Mouse (Mus musculus): Measurements from ENCODE around the gene Fsd1. TPM values are rescaled to one million over a fixed set of nuclear protein-coding genes. Genes with fewer than 3 reads are reported as not detected.

The Fsd1 gene
- polyA plus RNA-seq, 1 experiment from 2014 or later, result 66.5 TPM

DNA sequence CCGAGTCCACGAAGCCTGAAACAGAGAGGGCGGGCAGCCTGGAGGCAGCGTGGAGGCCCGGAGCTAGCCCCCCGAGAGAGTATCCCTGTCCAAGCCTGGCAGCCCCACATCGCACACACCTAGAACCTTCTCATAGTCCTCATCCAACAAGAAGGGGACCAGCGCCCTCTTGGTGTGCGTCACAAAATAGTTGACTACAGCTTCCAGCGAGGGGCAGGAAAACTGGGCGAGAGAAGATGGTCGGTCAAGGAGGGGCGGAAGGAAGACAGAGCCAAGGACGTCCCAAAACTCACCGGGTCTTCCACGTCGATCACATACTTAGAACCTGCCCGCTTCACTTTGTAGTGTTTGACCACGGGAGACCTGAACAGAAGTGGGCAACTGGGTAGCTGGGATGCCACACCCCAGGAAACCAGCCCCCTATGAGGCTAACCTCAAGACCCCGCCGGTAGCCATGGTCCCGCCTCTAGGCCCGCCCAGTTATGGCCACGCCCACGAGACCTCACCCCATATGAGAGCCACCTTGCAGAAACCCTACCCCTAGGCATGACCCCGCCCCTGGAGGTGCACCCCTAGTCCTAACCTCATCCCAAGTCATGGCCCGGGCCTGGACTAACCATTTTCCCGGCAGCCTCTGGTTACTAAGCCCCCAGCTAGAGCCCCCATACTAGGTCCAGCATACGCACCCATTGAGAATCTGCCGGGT lies 13.6 kb downstream of the Fsd1 start:
- Histone ChIP-seq H3K4me2 (replicated peaks; ENCODE audit: low read depth, low read length) (no peak overlapping the region; the same call in 1 of the 2 replicates), H3K4me3 (ENCODE audit: low read depth, low read length) (no peak overlapping the region; the same call in 1 of the 2 replicates)

DNA sequence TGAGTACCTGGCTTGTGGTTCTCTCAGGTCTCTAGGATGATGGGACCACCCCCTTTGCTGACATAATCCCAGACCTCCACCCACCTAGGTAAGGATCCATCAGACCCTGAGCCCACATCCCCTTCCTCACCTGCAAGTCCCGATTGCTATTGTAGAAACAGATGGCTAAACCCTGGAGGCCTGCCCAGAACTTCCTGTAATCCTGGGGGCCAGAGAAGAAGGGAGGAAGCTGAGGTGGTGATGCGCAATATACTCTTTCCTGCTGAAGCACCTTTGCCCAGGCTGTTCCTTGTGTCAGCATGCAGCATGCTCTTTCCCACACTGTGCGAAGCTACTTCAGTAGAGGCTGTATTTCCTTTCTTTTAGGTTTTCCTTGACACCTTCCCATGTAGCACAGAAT lies 16.7 kb downstream of the Fsd1 start:
- WGBS, result 87% methylated on average over 3 of the region's 3 CpGs
- no peaks in the 10 kb centered on the region for H3K4me1 ChIP-seq (replicated peaks; ENCODE audit: control insufficient read depth, insufficient read depth, low read length)
- H3K9ac ChIP-seq (ENCODE audit: low read depth, low read length), result no peak overlapping the region
- H3K4me3 ChIP-seq (ENCODE audit: low read depth, low read length), result no peak overlapping the region
- no peak for ATAC-seq (ENCODE audit: low FRiP score)
- H3K27me3 ChIP-seq (ENCODE audit: control insufficient read depth, insufficient read depth, low read length), result 0 out of 2 replicates have a peak, but pooled peaks cover 2% of the 10 kb centered on the region
- no peaks in the 10 kb centered on the region for H3K9me3 ChIP-seq (ENCODE audit: control insufficient read depth, low read length)
- H3K27ac ChIP-seq (ENCODE audit: low read depth, low read length), result no peak overlapping the region
- no peak for DNase-seq (ENCODE audit: low spot score)
- H3K4me2 ChIP-seq (replicated peaks; ENCODE audit: low read depth, low read length), result no peak overlapping the region
- H3K36me3 ChIP-seq (ENCODE audit: control insufficient read depth, insufficient read depth, low read length), result no peaks in the 10 kb centered on the region

More for the DNA sequence above, 13.6 kb downstream of the Fsd1 start:
- Histone ChIP-seq H3K36me3 (ENCODE audit: control insufficient read depth, insufficient read depth, low read length) (no peaks in the 10 kb centered on the region), H3K4me1 (replicated peaks; ENCODE audit: control insufficient read depth, insufficient read depth, low read length) (no peaks in the 10 kb centered on the region), H3K9ac (ENCODE audit: low read depth, low read length) (no peak overlapping the region), H3K27ac (ENCODE audit: low read depth, low read length) (no peak overlapping the region), H3K27me3 (ENCODE audit: control insufficient read depth, insufficient read depth, low read length) (0 out of 2 replicates have a peak, but pooled peaks cover 2% of the 10 kb centered on the region), H3K9me3 (ENCODE audit: control insufficient read depth, low read length) (no peaks in the 10 kb centered on the region)
- DNase-seq (ENCODE audit: low spot score), result no peak
- peak; percentile 31 for ATAC-seq (ENCODE audit: low FRiP score)
- 6% methylated on average over 30 of the region's 30 CpGs for WGBS

DNA sequence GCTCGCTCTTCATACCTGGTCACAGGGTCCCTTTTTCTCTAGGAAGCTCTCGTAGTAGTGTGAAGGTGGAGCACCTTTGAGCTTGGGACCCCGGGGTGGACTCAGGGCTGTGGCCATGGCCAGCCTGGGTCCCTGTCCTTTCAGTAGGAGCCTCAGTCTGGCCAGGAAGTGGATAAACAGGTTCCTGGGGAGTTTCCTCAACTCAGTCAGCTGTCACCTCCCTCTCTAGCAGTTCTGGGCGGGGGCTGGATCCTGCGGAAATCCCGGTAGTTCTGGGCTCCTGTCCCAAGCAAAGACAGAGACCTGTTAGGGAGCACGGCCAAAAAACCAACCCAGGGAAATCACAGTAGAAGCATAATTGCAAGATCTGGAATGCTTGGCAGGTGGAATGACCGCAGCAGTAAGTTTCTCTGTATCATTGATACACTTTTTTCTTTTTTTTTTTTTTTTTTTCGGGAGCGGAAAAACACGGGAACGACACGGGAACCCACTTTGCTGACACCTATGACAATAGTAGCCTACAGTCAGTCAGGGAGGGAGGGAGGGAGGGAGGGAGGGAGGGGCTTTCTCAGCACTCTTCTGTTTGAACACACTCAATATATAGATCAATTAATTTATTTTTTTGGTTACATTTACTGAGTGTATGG lies 19.2 kb downstream of the Fsd1 start, which contains the start of the genes Stap2 and Mpnd:
TSS of gene Stap2 (minus strand) at position 170 of the 647 bp plus-strand sequence.
TSS of gene Mpnd (plus strand) at position 297 of the 647 bp plus-strand sequence.
- Histone ChIP-seq H3K9me3 (ENCODE audit: control insufficient read depth, low read length) (no peaks in the 10 kb centered on the region), H3K27me3 (ENCODE audit: control insufficient read depth, insufficient read depth, low read length) (0 out of 2 replicates have a peak, but pooled peaks cover 2% of the 10 kb centered on the region), H3K4me2 (replicated peaks; ENCODE audit: low read depth, low read length) (no peak within 1 kb of the TSS), H3K4me1 (replicated peaks; ENCODE audit: control insufficient read depth, insufficient read depth, low read length) (peaks cover 6% of the 10 kb centered on the region; the same call in 1 of the 2 replicates), H3K36me3 (ENCODE audit: control insufficient read depth, insufficient read depth, low read length) (no peaks in the 10 kb centered on the region), H3K27ac (ENCODE audit: low read depth, low read length) (no peak within 1 kb of the TSS), H3K9ac (ENCODE audit: low read depth, low read length) (no peak within 1 kb of the TSS), H3K4me3 (ENCODE audit: low read depth, low read length) (no peak within 1 kb of the TSS)
- 53% methylated on average over 13 of the region's 13 CpGs for WGBS
- no peak for ATAC-seq (ENCODE audit: low FRiP score)
- DNase-seq (ENCODE audit: low spot score), result peak; percentile 87

DNA sequence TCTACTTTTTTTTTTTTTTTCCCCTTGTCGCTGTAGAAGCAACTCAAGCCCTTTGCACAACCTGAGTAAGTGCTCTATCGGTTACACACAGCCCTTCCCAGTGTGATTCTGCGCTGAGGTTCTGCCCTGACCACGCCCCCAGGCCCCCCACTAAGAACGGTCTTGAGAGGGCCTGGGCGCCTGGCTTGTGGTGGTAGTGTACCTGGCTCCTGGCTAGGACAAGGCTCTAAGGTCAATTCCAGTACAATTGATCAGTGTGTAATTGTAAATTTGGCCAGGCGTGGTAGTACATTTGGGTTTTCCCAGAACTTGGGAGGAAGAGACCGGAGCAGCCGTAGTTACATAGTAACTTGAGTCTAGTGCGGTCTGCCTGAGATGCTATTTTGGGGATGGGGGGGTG lies 20.6 kb downstream of the Fsd1 start:
- Histone ChIP-seq H3K4me1 (replicated peaks; ENCODE audit: control insufficient read depth, insufficient read depth, low read length) (peaks cover 8% of the 10 kb centered on the region; the same call in 1 of the 2 replicates), H3K4me2 (replicated peaks; ENCODE audit: low read depth, low read length) (no peak overlapping the region), H3K9me3 (ENCODE audit: control insufficient read depth, low read length) (no peaks in the 10 kb centered on the region), H3K4me3 (ENCODE audit: low read depth, low read length) (no peak overlapping the region), H3K36me3 (ENCODE audit: control insufficient read depth, insufficient read depth, low read length) (no peaks in the 10 kb centered on the region), H3K9ac (ENCODE audit: low read depth, low read length) (no peak overlapping the region), H3K27me3 (ENCODE audit: control insufficient read depth, insufficient read depth, low read length) (no peaks in the 10 kb centered on the region), H3K27ac (ENCODE audit: low read depth, low read length) (no peak overlapping the region)
- no peak for DNase-seq (ENCODE audit: low spot score)
- ATAC-seq (ENCODE audit: low FRiP score), result no peak
- 46% methylated on average over 10 of the region's 10 CpGs for WGBS

DNA sequence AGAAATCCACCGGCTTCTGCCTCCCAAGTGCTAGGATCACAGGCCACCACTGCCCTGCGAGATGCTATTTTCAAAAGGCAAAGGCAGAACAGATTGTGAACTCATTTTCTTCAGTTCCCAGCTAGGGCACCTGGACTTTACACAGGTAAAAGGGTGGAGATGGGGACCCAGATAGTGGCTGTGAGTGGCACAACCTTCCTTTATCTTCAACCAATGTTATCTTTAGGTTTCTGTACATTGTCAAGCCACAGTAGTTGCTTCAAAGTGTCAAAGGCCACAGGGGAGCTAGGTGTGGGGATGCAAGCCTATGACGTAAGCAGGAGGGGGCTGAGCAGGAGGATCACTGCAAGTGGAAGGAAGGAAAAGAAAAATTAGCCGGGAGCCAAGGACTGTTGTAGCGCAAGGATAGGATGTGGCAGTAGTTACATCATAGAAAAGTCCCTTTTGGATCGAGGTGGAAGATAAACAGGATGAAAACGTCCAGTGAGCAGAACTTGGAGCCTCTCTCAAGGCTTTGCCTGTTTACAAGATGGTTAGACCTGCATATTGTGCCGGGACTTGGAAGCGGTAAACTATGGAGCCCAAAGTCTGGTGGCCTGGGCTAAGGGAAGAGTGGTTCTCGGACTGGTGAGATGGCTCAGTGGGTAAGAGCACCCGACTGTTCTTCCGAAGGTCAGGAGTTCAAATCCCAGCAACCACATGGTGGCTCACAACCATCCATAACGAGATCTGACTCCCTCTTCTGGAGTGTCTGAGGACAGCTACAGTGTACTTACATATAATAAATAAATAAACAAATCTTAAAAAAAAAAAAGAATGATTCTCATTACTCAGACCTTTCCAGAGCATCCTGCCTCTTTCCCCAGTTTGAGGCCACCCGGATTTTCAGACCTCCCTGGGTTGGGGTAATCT lies 21.4 kb downstream of the Fsd1 start:
- Histone ChIP-seq H3K4me3 (ENCODE audit: low read depth, low read length) (peak overlapping the region; percentile 77), H3K36me3 (ENCODE audit: control insufficient read depth, insufficient read depth, low read length) (no peaks in the 10 kb centered on the region), H3K27me3 (ENCODE audit: control insufficient read depth, insufficient read depth, low read length) (no peaks in the 10 kb centered on the region), H3K4me2 (replicated peaks; ENCODE audit: low read depth, low read length) (peak overlapping the region; percentile 94), H3K9ac (ENCODE audit: low read depth, low read length) (peak overlapping the region; percentile 3; the same call in 1 of the 2 replicates), H3K4me1 (replicated peaks; ENCODE audit: control insufficient read depth, insufficient read depth, low read length) (peaks cover 8% of the 10 kb centered on the region; the same call in 1 of the 2 replicates), H3K9me3 (ENCODE audit: control insufficient read depth, low read length) (no peaks in the 10 kb centered on the region), H3K27ac (ENCODE audit: low read depth, low read length) (peak overlapping the region; percentile 97)
- DNase-seq (ENCODE audit: low spot score), result peak; percentile 53
- 35% methylated on average over 13 of the region's 14 CpGs for WGBS
- peak; percentile 23; the same call in 1 of the 2 replicates for ATAC-seq (ENCODE audit: low FRiP score)

DNA sequence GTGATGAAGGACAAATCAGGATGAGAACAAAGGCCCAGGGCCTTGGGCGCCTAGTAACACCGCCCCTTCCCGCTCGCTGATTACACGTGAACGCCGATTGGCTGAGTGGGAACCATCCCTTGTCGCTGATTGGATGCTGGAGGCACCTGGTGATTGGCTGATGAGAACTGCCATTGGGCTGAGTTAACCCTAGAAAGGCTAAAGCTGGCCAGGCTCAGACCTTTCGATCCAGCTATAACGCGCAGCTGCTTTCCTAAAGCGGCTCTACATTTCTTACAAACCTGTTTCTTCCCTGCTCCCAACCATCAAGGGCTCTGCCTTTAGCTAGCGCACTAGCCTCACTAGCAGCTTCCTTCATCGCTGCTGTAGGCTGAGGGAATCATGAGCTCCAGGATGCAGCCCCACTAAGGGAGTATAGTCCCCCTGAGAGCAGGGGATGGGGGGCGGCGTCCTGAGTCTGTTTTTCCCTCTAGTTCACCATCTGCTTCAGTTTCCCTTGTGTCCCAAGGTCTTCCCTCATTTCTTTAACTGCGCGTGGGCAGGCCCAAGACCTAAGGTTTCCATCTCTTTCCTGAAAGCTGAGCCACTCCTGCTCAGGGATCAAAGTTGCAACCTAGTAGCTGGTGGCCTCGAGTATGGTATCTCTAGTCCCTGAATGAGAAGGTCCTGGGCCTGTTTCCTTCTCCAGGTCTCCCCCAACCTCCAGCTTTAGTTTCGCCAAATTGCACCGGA lies 22.2 kb downstream of the Fsd1 start:
- H3K4me1 ChIP-seq (replicated peaks; ENCODE audit: control insufficient read depth, insufficient read depth, low read length), result peaks cover 8% of the 10 kb centered on the region; the same call in 1 of the 2 replicates
- H3K27me3 ChIP-seq (ENCODE audit: control insufficient read depth, insufficient read depth, low read length), result no peaks in the 10 kb centered on the region
- ATAC-seq (ENCODE audit: low FRiP score) (peak; percentile 94), DNase-seq (ENCODE audit: low spot score) (peak; percentile 95)
- H3K9ac ChIP-seq (ENCODE audit: low read depth, low read length), result peak overlapping the region; percentile 71
- WGBS, result 0% methylated on average over 21 of the region's 21 CpGs
- peak overlapping the region; percentile 94 for H3K4me2 ChIP-seq (replicated peaks; ENCODE audit: low read depth, low read length)
- no peaks in the 10 kb centered on the region for H3K9me3 ChIP-seq (ENCODE audit: control insufficient read depth, low read length)
- H3K27ac ChIP-seq (ENCODE audit: low read depth, low read length), result peak overlapping the region; percentile 97
- no peaks in the 10 kb centered on the region for H3K36me3 ChIP-seq (ENCODE audit: control insufficient read depth, insufficient read depth, low read length)
- H3K4me3 ChIP-seq (ENCODE audit: low read depth, low read length), result peak overlapping the region; percentile 77

DNA sequence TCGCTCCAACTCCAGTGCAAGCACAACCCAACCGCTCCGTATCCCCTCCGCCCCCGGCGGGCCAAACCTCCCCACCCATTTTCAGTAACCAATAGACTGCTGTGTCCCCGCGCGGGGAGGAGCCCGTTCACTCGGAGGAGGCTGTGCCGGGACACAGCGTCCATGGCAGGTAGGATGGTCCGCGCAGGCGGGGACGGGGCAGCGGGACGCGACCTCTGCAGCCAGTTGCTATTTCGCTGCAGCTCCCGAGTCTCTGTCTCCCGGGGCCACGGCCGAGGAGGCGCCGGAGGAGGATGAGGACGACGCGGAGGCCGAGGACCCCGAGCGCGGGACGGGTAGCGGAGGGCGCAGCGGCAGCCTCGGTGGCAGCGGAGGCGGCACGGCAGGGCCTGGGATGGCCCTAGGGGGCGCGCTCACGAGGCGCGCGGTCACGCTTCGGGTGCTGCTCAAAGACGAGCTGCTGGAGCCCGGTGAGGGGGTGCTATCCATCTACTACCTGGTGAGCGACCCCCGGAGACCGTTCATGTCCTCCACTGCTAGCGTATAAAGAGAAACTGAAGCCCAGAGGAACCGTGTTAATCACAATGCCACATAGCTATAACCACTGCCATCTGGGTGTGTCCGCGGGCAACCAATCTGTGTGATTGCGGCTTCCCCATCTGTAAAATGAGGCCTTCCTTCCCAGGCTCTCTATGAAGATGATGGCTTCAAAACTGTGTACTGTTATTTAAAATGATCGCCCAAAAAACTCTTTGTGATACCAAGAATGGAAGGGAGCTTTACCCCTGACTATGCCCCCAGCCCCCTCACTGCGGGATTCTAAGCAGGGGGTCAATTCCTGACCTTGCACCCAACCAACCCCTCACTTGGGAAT lies 23.0 kb downstream of the Fsd1 start:
- no peaks in the 10 kb centered on the region for H3K36me3 ChIP-seq (ENCODE audit: control insufficient read depth, insufficient read depth, low read length)
- H3K27ac ChIP-seq (ENCODE audit: low read depth, low read length), result peak overlapping the region; percentile 97
- H3K9me3 ChIP-seq (ENCODE audit: control insufficient read depth, low read length), result no peaks in the 10 kb centered on the region
- H3K4me3 ChIP-seq (ENCODE audit: low read depth, low read length), result peak overlapping the region; percentile 77
- DNase-seq (ENCODE audit: low spot score) (peak; percentile 88), ATAC-seq (ENCODE audit: low FRiP score) (peak; percentile 91)
- peak overlapping the region; percentile 87 for H3K9ac ChIP-seq (ENCODE audit: low read depth, low read length)
- peak overlapping the region; percentile 94 for H3K4me2 ChIP-seq (replicated peaks; ENCODE audit: low read depth, low read length)
- WGBS, result 2% methylated on average over 58 of the region's 62 CpGs
- no peaks in the 10 kb centered on the region for H3K27me3 ChIP-seq (ENCODE audit: control insufficient read depth, insufficient read depth, low read length)
- peaks cover 8% of the 10 kb centered on the region; the same call in 1 of the 2 replicates for H3K4me1 ChIP-seq (replicated peaks; ENCODE audit: control insufficient read depth, insufficient read depth, low read length)

Data from hindbrain, embryonic 11.5 days (tissue).